Mouse (Mus musculus) cerebellum, adult 2 months (tissue): ENCODE data around the gene 2010300C02Rik.
A peak's percentile ranks its signal among the peaks of the same experiment; 100 is the strongest.

Experiments
- CTCF ChIP-seq: fragments of 200-500 bp; IDR thresholded peaks from 2 replicates; pipeline ENCODE4 v1.5.1; 2011; ENCODE audit warnings: low read depth, mild to moderate bottlenecking, control low read depth, low read length, moderate library complexity, borderline replicate concordance; ENCODE audit not compliant: insufficient read depth
- POLR2A ChIP-seq: fragments of 200-500 bp; IDR thresholded peaks from 2 replicates; pipeline ENCODE4 v1.6.1; 2011; ENCODE audit warnings: low read length, control low read depth, borderline replicate concordance; ENCODE audit not compliant: insufficient read depth

DNA sequence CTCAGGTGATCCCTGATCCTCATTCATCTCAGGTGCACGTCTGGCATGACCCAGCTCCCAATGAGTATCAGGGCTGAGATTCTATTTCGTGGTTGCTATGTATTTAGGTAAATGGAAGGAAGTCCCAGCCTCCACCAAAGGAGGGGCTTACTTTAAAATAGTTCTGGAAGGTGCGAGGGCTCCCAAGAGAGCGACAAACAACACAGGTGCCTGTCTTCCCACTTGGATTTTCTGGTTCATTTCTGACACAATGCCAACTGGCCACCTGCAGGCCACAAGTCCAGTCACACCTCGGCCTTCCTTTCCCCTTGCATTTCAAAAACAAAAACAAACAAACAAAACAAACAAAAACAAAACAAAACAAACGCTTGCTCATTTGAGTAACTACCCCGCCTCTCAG is 1.4 kb downstream of the 2010300C02Rik start:
- TF ChIP-seq POLR2A (no peak), CTCF (peak; percentile 23; the same call in 1 of the 2 replicates)
